Mouse (Mus musculus) splenic B cell, adult 2 months (primary cell): ENCODE measurements around the gene Piezo1.

Experiments used
- DNase-seq: peaks from one replicate; pipeline ENCODE4 v3.0.0-alpha.2; 2011; ENCODE audit warnings: low read depth, low spot score
- H3K27me3 ChIP-seq: 2 replicates; pipeline ENCODE4 v1.6.1; 2012; ENCODE audit warnings: mild to moderate bottlenecking, low read length, moderate library complexity, mixed read lengths; ENCODE audit not compliant: control insufficient read depth, poor library complexity, insufficient read depth, severe bottlenecking
- H3K36me3 ChIP-seq: 2 replicates; pipeline ENCODE4 v1.6.1; 2012; ENCODE audit warnings: mild to moderate bottlenecking, low read length, moderate library complexity, mixed read lengths; ENCODE audit not compliant: control insufficient read depth, poor library complexity, insufficient read depth, severe bottlenecking

The Piezo1 gene

GRCm38 (mm10) chr8:122551265-122552051, at the start of gene Piezo1:
Gene Piezo1, minus strand, starts transcription at chr8:122551329.
- peak; percentile 96 for DNase-seq
- H3K36me3 ChIP-seq, result no peaks in the 10 kb centered on the region
- H3K27me3 ChIP-seq, result no peaks in the 10 kb centered on the region

- Histone ChIP-seq H3K27me3 (no peaks in the 10 kb centered on the region), H3K36me3 (no peaks in the 10 kb centered on the region; the same call in none of the 2 replicates)
- DNase-seq, result no peak
Measured at GRCm38 (mm10) chr8:122600666-122601065, 49.5 kb upstream of the Piezo1 start.

- Histone ChIP-seq H3K36me3 (peaks cover 2% of the 10 kb centered on the region), H3K27me3 (no peaks in the 10 kb centered on the region)
- no peak for DNase-seq
Measured at GRCm38 (mm10) chr8:122596031-122596430, 44.9 kb upstream of the Piezo1 start.

- H3K27me3 ChIP-seq, result no peaks in the 10 kb centered on the region
- DNase-seq, result no peak
- peaks cover 2% of the 10 kb centered on the region for H3K36me3 ChIP-seq
Measured at GRCm38 (mm10) chr8:122593783-122594507, 42.8 kb upstream of the Piezo1 start.

- H3K36me3 ChIP-seq, result peaks cover 2% of the 10 kb centered on the region
- no peaks in the 10 kb centered on the region for H3K27me3 ChIP-seq
- DNase-seq, result no peak
Measured at GRCm38 (mm10) chr8:122593240-122593639, 42.1 kb upstream of the Piezo1 start.

- DNase-seq, result no peak
- H3K36me3 ChIP-seq, result peaks cover 2% of the 10 kb centered on the region
- H3K27me3 ChIP-seq, result no peaks in the 10 kb centered on the region
Measured at GRCm38 (mm10) chr8:122586749-122587148, 35.6 kb upstream of the Piezo1 start.

GRCm38 (mm10) chr8:122586171-122586570, 35.0 kb upstream of the Piezo1 start:
- H3K36me3 ChIP-seq, result no peaks in the 10 kb centered on the region
- no peaks in the 10 kb centered on the region for H3K27me3 ChIP-seq
- no peak for DNase-seq

- Histone ChIP-seq H3K27me3 (no peaks in the 10 kb centered on the region), H3K36me3 (no peaks in the 10 kb centered on the region)
- DNase-seq, result no peak
Measured at GRCm38 (mm10) chr8:122585411-122585891, 34.3 kb upstream of the Piezo1 start.

- no peaks in the 10 kb centered on the region for H3K36me3 ChIP-seq
- no peak for DNase-seq
- no peaks in the 10 kb centered on the region for H3K27me3 ChIP-seq
Measured at GRCm38 (mm10) chr8:122584981-122585380, 33.9 kb upstream of the Piezo1 start.

- no peak for DNase-seq
- Histone ChIP-seq H3K27me3 (no peaks in the 10 kb centered on the region), H3K36me3 (no peaks in the 10 kb centered on the region)
Measured at GRCm38 (mm10) chr8:122580926-122581325, 29.8 kb upstream of the Piezo1 start.

- Histone ChIP-seq H3K27me3 (no peaks in the 10 kb centered on the region), H3K36me3 (0 out of 2 replicates have a peak, but pooled peaks cover 2% of the 10 kb centered on the region)
- DNase-seq, result no peak
Measured at GRCm38 (mm10) chr8:122579196-122579595, 28.1 kb upstream of the Piezo1 start.

- Histone ChIP-seq H3K36me3 (0 out of 2 replicates have a peak, but pooled peaks cover 5% of the 10 kb centered on the region), H3K27me3 (no peaks in the 10 kb centered on the region)
- DNase-seq, result no peak
Measured at GRCm38 (mm10) chr8:122577116-122577515, 26.0 kb upstream of the Piezo1 start.

- DNase-seq, result peak; percentile 96
- Histone ChIP-seq H3K36me3 (peaks cover 8% of the 10 kb centered on the region; the same call in 1 of the 2 replicates), H3K27me3 (no peaks in the 10 kb centered on the region)
Measured at GRCm38 (mm10) chr8:122576648-122577022, 25.5 kb upstream of the Piezo1 start, which contains the start of gene Aprt. Gene Aprt, minus strand, starts transcription at chr8:122576909.

- Histone ChIP-seq H3K27me3 (no peaks in the 10 kb centered on the region), H3K36me3 (peaks cover 9% of the 10 kb centered on the region; the same call in 1 of the 2 replicates)
- no peak for DNase-seq
Measured at GRCm38 (mm10) chr8:122575735-122576647, 24.9 kb upstream of the Piezo1 start.
